Mouse (Mus musculus): ENCODE results near the gene Pspn.

- TF ChIP-seq CTCF (IDR thresholded peaks at IDR 0.05; ENCODE audit: extremely low read depth, insufficient read depth, insufficient read length, insufficient replicate concordance) (no peak), POLR2A (IDR thresholded peaks at IDR 0.05; ENCODE audit: low read depth, low read length) (no peak)
These were observed 29.7 kb downstream of the Pspn start for GRCm38 (mm10) chr17:56970081-56970480.

Data from spleen, adult 2 months (tissue).